Mouse (Mus musculus): ENCODE data around the gene Gm13030.
"Not testable (repeated sequence)": the region's sequence is repeated elsewhere in the genome, so short reads cannot be mapped to it uniquely, and the experiment has no call there.

Gene Gm13030

DNA sequence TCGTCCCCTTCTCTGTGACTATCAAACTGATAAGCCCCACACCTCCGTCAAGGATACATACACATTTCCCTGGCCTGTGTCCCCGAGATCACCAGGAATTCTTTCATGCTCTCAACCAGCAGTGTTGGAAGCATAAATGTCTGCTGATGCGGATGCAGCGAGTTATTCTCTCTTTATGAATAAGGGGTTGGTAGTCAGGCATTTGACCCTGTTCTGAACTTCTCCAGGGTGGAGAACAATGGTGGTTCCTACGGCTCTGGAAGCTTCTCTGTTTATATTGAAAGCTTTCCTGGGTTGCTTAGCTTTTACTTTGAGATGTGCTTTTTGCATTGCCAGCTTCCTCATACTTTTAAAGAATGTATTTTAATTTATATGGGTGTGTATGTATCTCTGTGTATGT, at the start of gene Gm13030:
TSS of gene Gm13030 (minus strand) at position 101 of the 400 bp plus-strand sequence.
- DNase-seq = no peak

DNA sequence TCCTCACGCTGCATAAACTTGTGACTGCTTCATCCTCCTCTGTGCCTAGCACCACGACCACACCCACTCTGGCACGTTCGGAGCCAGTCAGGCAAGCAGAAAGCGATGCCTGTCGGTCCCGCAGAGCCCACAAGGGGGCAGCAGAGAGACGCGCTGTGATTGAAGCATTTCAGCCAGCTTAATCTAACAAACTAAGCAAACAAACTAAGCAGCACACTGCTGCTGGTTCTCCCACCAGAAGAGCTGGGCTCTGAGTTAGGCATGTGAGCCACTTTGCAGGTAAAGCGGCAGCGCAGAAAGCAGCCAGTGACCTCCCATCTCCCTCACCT, 48.3 kb upstream of the Gm13030 start:
- peak; percentile 98 for DNase-seq

DNA sequence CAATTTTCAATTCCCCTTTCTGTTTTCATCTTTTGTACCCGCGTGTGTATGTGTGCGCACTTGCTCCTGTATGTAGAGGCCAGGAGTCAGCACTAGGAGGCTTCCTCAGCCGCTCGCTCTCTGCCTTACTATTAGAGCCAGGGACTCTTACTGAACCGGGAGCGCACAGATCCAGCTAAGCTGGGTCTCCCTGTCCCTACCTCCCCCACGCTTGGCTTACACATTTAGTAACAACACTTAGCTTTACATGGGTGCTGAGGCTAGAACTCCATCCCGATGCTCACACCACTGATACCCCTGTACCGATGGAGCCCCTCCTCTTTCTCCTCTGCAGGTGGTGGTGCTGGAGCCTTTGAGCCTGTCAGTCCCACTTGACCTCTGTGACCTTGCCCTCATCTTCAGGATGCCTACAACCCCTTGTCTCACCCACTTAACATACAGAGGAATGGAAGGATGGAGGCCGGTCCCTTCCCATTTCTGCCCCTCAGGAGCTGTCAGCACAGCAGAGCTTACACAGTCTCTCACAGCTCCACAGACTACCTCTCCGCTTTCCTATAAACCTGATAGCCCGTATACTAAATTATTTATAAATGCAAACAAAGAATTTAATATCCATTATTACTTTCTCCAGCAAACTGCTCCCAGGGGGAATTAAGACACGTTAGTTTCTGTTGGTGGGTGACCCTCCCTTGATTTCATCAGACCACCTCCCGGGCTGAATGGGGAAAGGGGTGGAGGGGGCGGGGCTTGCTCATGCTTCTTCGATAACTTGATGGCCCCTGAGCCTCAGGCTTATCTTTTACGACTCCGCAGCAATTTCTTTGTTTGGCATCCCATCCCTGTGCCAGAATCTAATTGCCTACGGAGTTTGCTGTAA, 47.7 kb upstream of the Gm13030 start:
- DNase-seq = no peak

DNA sequence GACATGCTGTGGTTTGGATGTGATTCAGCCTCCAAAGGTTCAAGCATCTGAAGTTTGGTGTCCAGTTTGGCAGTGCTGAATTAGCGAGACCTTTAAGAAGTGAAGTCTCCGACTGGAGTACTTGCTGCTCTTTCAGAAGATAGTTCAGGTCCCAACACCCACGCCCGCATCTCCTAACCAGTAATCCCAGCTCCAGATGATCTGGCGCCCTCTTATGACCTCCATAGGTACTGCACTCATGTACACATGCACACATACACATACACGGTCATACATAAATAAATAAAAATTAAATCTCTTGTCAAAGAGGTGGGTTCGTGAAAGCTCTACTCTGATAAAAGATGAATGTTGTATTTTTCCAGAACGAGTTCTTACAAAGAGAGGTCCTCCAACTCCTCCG, 43.5 kb upstream of the Gm13030 start:
- no peak for DNase-seq

DNA sequence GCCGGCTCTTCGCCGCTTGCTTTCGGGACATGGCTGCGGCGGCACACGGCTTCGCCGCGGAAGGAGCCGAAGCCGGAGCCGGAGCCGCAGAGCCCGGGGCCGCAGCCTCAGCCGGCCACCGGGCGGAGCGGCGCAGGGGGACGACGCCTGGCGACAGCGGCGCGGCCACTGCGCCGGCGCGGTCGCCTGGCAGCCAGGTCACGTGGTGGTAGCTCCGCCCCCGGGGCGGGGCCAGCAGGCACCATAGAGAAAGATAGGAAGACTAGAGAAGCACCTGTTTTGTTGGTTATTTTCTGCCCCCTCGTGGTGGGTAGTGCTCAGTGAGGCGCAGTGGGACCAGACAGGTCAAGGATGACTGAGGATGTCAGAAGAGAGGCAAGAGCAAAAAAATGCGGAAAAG, 40.0 kb upstream of the Gm13030 start, which contains the start of gene Otud3:
TSS of gene Otud3 (minus strand) at position 149 of the 400 bp plus-strand sequence.
- peak; percentile 98 for DNase-seq

DNA sequence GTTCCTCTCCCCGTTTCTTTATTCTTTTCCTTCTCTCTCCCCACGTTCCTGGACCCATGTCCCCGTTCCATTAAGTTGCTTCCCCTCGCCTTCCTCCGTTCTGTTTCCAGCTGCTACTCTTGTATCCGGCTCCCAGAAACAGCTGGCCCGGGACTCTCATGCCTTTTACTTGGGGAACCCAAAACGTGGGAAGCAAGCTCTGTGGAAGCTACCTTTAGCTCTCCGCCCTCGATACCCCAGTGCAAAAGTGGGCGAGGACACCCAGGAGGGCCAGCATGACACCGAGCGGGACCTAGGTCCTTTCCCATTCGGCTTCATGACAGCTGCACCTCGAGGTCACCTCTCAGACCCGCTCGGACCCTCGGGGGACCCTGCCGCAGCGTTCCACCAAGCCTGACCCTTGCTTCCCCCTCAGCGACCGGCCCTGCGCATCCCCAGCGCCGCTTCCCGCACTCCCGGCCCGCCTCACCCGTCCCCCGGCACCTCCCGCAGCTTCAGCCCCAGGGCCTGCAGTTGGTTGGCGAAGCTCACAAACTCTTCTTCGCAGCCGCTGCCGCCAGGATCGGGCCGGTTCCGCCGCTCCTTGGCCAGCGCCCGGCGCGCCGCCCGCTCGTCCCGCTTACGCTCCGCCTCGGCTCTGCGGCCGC, 39.5 kb upstream of the Gm13030 start:
- no peak for DNase-seq

DNA sequence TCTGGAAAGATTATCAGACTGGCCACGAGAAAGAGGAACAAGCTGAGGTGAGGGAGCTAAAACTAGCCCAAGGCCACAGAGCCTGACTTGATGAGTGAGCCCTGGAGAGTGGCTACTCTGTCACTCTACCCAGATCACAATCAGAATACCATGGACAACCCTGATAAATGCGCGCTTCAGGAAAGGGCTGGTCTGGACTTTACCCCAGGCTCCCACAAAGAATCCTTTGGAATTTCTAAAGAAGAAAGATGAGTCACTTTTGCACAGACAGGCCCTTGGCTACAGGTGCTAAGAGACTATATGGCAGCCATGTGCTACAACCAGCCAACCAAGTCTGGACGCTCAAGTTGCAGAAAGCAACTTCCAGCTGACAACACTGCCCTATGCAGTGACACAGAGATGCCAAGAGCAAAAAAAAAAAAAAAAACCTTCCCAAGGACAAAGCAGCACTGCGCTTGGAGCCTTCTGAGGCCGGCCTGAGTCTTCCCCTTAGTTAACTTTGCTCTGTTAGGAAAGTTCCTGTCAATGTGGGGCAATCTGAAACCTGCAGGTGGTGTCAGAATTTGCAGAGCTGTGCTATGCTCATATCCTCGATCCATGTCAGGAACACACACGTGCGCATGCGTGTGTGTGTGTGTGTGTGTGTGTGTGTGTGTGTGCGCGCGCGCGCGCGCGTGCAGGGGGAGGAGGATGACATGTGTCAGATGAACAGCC, 32.0 kb upstream of the Gm13030 start:
- no peak for DNase-seq

DNA sequence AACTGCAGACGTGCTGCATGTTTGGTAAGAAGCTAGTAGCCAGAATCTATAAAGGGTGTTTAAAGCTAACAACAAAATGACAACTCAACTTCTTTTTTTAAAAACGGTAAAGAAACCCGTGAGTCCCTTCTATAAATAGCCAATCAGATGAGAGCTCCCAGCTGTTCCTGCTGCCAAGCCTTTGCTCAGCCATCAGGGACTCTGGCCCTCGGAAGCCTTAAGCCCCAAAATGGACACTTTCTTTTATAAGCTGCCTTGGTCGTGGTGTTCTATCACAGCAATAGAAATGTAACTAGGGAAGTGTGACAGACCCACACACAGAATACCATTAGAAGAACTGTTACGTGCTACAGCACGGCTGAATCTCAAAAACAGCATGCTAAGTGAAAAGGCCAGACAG, 25.6 kb upstream of the Gm13030 start:
- no peak for DNase-seq

DNA sequence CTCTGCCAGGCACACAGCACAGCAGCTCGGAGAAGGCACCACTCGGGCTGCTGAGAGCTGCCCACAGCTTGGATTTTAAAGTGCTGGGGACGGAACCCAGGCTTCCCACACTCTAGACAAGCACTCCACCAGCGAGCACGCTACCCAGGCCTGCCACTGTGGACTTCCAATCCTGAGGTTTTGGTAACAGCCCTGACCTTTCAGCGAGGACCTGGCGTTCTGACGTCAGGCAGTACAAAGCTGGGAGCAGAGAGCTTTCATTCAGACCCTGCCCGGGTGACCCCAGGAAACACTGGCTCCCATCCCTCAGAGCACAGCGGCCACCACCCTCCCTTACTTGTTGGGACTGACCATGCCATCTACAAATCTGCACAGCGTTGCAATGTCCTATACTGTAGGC, 20.0 kb upstream of the Gm13030 start:
- not testable (repeated sequence) for DNase-seq

DNA sequence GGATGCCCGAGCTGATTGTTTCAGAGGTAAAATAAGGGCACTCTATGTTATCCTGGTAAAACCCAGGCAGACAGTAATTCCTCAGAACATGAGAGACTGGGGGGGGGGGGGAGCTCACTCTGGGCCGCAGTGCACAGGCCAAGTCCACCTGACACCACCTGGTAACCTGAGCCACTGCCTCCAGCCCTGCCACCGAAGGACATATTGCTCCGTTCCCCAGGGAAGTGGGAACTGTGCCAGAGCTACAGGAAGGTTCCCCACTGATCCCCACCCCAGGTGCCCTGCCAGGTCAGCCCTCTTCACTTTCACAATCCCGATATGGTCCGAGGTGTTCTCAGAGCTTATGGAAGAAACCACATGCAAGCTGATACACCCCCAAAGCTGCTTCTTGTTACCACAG, 18.9 kb upstream of the Gm13030 start:
- DNase-seq = no peak

DNA sequence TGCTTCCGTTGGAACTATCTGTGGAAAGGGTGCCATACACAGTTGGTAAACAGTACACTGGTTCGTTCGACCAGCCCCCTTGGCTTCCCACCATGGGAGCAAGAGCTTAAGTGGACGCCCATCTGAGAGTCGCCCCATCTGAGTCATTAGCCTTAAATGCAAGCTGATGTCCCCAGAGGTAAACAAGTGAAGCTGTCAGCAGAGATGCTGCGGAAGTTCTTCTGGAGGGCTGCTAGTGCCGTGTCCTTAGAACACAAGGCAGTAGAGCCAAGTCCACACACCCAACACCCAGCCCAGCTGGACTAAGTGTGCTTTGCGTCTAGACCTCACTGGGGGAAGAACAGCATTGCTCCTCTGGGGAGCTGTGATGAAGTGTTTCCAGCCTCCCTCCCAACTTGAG, 15.9 kb upstream of the Gm13030 start:
- DNase-seq = no peak

DNA sequence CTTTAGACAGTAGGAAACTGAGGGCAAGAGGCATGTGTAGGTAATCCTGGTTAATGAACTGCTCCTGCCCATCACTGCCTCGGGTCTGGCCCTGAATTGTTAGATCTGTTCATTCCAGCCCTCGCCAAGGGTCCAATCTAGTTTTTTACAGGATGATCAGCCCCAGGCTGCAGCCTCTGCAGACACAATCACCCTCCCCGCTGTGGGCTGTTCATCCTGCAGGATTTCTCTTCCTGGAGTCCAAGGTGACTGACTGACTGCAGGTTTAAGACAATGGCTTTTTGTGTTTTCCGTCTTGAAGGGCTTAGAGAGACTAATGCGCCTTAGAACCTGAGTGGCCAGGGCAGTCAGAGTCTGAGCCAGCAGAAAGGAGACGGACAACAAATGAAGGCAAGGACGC, 15.4 kb upstream of the Gm13030 start:
- DNase-seq = no peak

DNA sequence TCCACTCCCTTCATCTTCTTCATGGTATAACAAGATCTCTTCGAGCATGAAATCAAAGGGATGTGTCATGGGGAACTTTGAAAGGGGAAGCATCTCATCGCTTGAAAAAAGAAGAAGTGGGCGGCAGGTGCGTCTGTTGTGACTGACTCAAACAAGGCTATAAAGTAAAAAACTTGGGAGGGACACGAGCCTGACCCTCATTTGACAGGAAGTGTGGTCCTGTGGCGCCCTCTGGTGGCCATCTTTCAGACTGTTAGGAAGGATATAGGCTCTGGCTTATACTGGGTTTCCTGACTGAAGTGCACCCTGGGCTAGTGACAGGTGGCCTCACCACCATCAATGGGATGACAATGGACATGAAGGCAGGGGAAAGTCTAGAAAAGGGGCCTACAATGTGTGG, 10.5 kb upstream of the Gm13030 start:
- DNase-seq = peak; percentile 86

DNA sequence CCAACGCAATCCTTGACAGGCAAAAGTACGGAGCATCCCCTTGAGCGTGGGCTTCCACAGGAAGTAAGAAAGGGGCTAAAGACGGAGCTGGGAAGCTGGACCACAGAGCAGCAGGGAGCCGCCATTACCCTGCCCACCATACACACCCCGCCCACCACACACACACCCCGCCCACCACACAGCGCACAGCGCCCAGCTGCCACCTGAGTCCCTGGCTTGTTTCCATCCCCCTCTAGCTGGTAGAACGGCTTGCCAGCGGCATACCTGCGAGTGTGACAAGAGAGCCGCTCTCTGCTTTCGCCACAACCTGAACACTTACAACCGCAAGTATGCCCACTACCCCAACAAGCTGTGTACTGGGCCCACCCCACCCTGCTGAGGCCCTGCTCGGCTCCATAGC, 8.4 kb upstream of the Gm13030 start:
- DNase-seq = no peak

DNA sequence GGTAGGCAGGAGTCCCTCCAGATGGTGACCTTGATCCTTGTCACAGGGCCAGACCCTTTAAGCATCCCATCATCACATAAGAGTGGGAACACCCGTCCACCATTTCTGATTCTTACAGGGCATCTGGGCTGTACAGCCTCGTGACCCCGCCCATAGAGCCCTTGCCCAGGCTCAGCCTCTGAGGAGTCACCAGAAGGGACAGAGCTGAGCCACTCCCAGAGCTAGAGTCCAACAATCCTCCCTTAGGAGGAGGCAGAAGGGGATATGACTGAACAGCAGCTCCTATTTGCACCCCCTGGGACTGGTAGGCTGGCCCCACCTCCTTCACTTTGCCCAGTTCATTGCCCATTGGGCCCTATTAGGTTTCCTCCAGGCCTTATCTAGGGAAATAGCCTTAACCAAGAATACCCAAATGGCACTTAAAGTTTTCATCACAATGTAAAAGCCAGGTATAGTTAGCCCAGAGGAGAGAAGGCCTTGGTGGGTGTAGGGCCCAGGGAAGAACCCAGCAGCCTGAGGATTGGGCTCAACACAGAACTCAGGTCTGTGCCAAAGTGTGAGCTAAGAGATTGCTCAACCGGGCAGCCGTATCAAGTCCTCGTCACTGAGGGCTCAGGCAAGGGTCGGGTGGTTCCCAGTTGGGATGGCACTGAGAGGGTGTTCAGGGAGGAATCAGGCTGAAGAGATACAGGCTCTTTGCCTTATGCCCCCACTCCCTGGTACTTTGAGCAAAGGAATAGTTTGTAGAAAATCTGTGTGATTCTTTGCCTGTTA, 7.2 kb upstream of the Gm13030 start:
- no peak for DNase-seq

DNA sequence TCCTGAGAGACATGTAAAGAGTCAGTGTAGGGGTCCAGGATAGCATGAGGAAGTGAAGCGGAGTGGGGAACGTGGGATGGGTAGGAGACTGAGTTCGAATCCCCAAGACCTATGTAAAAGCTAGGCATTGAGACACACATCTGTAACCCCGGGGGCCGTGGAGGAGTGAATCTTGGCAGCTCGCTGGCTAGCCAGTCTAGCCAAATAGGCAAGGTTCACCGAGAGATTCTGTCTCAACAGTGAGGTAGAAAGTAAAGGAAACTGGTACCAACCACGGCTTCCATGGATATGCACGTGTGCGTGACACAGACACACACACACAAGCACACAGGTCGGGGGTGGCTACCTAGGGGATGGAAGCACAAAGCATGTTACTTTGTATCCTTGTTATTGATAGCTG, 6.0 kb upstream of the Gm13030 start:
- DNase-seq = no peak

DNA sequence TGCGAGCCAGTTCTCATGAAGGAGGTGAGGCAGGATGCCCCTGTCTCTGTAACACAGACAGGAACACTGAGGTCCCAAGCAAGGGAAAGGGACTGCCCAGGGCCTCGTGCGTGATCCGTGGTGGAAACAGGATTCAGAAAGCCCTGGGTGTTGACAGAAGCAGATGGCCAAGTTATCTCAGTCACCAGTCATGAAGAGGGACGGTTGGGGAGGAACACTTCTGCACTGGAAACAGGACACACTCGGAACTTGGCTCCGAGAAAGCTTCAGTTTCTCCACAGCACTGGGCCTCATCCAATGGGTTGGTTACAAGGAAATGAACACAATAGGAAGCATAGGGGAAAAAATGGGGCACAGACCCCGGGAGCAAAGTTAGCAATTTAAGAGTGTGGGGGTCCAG, 5.0 kb upstream of the Gm13030 start:
- DNase-seq = no peak

DNA sequence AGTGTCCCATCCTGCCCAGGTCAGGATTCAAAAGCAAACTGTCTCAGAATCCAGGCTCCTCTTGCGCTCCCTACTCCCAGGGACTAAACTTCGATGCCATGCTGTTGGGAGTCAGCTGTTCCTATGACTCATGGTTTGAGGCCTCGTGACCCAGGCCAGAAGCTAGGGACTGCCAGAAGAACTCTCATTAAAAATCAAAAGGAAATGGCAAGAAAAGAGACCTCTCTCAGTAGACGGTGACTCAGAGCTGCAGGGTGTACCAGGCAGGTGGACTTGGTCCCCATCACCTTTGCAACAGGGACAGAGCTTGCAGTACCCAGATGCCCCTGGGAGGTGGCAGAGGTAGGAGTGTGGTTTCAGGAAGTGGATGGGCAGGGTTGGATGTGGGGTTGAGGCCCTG, 4.0 kb upstream of the Gm13030 start, which contains the start of gene Pla2g2e:
TSS of gene Pla2g2e (plus strand) at position 212 of the 400 bp plus-strand sequence.
- no peak for DNase-seq

DNA sequence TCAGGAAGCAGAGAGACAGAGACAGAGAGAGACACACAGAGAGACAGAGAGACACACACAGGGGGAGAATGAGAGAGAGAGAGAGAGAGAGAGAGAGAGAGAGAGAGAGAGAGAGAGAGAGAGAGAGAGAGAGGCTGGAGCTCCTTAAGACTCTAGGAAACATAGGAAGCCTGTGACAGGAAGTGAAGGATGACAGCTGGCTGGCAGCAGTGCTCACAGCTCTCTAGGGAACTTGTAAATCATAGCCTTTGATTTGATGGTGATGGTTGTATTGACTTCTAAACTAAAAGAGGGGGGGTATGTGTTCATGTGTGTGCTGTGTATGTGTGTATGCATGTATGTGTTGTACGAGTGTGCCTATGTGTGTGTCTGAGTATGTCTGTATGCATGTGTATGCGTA, 2.2 kb upstream of the Gm13030 start:
- no peak for DNase-seq

DNA sequence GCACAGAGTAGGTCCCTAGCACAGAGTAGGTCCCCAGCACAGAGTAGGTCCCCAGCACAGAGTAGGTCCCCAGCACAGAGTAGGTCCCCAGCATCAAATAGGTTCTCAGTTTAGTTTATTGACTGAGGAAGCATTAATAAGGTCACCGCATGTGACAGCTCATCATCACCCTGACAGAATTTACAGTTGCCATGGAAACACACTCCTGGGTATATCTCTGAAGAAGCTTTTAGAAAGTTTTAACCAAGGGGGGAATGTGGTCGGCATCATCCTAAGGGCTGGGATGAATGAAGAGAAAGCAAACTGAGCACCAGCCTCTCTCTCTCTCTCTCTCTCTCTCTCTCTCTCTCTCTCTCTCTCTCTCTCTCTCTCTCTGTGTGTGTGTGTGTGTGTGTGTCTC, 1.5 kb upstream of the Gm13030 start:
- DNase-seq = not testable (repeated sequence)

DNA sequence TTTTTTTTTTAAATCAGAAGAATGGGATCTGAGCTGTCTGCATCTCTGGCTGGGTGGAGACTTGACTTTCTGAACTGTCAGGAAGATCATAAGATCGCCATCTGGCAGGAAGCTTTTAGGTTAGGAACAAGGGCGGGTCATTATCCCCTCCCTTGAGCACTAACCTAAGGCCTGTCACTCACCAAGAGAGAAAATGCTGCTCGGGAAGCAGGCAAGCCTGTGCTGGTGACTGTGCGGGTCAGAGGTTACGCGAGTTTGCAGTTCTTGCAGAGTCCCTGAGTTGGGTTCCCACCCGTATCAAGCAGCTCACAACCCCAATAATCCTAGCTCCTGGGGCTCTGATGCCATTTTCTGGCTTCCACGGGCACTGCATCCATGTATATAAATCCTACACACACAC, 5.1 kb downstream of the Gm13030 start:
- no peak for DNase-seq

DNA sequence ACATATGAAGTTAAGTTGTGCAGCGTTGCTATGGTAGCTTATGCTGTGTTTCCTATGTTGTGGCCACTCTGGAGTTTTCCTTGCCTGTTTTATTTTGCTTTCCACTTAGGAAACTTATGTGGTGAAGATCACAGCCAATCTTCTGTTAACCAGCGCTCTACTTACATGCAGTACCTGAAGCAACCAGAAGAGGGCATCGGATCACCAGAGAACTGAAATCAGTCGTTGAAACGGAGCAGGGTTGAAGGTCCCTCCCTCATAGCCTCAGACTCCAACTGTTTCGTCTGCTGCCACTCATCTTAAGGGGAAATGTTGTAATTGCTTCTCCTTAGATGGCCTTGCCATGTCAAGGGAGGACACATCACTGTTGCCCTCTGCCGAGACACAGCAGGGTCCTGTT, 7.4 kb downstream of the Gm13030 start:
- DNase-seq = peak; percentile 86

DNA sequence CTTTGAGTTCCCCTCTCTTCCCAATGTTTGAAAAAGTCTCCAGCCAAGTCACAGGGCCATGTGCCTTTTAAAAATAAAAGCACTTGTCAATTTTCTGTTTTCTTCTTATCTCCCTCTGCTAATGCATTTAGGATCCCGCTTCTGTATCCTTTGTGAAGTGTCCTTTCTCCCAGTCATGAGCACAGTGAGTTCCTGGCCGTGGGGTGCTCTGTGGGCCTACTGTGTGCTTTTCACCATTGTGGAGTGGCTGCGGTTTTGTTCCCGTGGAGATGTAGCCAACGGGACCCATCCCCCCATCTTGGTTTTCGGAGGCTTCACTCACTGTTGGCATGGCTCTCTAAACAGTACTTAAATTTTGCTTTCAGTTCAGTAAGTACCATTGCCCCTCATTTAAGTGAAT, 7.8 kb downstream of the Gm13030 start:
- no peak for DNase-seq
